In the genomic region with DNA sequence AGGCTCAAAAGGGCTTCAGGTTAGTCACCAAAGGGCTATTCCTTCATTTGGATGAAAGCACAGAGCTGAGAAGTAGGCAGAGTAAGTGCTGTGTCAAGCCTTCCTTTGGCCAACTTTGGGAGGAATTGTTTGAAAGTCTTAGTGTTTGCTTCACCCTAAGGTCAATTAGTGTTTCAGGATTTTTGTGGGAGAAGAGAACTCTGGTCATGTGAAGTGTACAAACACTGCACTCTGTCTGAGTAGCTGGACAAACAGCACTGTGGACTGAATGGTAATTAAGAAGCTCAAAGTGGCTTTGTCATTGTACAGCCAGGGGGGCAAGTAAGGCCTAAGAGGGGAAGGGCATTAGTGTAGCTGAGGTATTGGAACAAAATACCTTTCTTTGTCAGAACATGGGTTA, we compare ENCODE assay signal across 21 mouse cellular contexts. TPM values are rescaled to one million over a fixed set of nuclear protein-coding genes. Genes with fewer than 3 reads are reported as not detected.
"Had no signal": no experiment of that assay in that cellular context is flagged by ENCODE, and none has a peak within 500 bp of the region (broad histone marks: within the 10 kb centered on the region; RNA-seq: fewer than 3 reads in every experiment).

No protein-coding gene starts in this region.

- H3K4me1 ChIP-seq: kidney, embryonic 15.5 days; limb, embryonic 13.5 days; liver, embryonic 12.5 days; midbrain, embryonic 13.5 days; neural tube, embryonic 13.5 days had no signal

- H3K4me3 ChIP-seq: kidney, embryonic 15.5 days; limb, embryonic 13.5 days; liver, embryonic 12.5 days; liver, embryonic 15.5 days; midbrain, embryonic 13.5 days; myocyte; neural tube, embryonic 13.5 days had no signal

- H3K36me3 ChIP-seq: kidney, embryonic 15.5 days; limb, embryonic 13.5 days; liver, embryonic 12.5 days; liver, embryonic 15.5 days; midbrain, embryonic 13.5 days; neural tube, embryonic 13.5 days had no signal

- H3K27me3 ChIP-seq: kidney, embryonic 15.5 days; limb, embryonic 13.5 days; liver, embryonic 12.5 days; liver, embryonic 15.5 days; midbrain, embryonic 13.5 days; neural tube, embryonic 13.5 days had no signal

- H3K9ac ChIP-seq: kidney, embryonic 15.5 days; limb, embryonic 13.5 days; liver, embryonic 12.5 days; liver, embryonic 15.5 days; midbrain, embryonic 13.5 days; neural tube, embryonic 13.5 days had no signal

- H3K4me2 ChIP-seq: kidney, embryonic 15.5 days; limb, embryonic 13.5 days; liver, embryonic 12.5 days; liver, embryonic 15.5 days; midbrain, embryonic 13.5 days; neural tube, embryonic 13.5 days had no signal

- DNase-seq: kidney, adult 11 months; kidney, adult 8-10 months; kidney, postnatal 10 days; kidney, postnatal 36 days; left cerebral cortex, postnatal 4 days; liver; right cerebral cortex, postnatal 4 days; thymus, adult 2 months; thymus, postnatal 14 days; thymus, postnatal 4 days had no signal

- ATAC-seq: liver, embryonic 12.5 days; midbrain, embryonic 13.5 days; midbrain, embryonic 16.5 days had no signal

- H3K27ac ChIP-seq: kidney, embryonic 15.5 days; limb, embryonic 13.5 days; liver, embryonic 12.5 days; liver, embryonic 15.5 days; macrophage; midbrain, embryonic 13.5 days; neural tube, embryonic 13.5 days; stomach, postnatal 0 days had no signal

- H3K9me3 ChIP-seq: kidney, embryonic 15.5 days; limb, embryonic 13.5 days; liver, embryonic 12.5 days; liver, embryonic 15.5 days; midbrain, embryonic 13.5 days; neural tube, embryonic 13.5 days had no signal

RNA-seq across cellular contexts. Expression of gene Ifit1bl2, which starts 9.1 kb away (rescaled TPM):
- polyA plus RNA-seq: liver, embryonic 12.5 days; stomach, embryonic 14.5 days had no signal

RNA-seq across cellular contexts. Expression of gene Ifit3b, which starts 23.7 kb away (rescaled TPM):
- polyA plus RNA-seq: liver, embryonic 12.5 days; stomach, embryonic 14.5 days had no signal

RNA-seq across cellular contexts. Expression of gene Ifit1bl1, which starts 29.7 kb away (rescaled TPM):
- polyA plus RNA-seq: stomach, embryonic 14.5 days had no signal
